Mouse (Mus musculus) hindbrain, embryonic 11.5 days (tissue): Measurements from ENCODE around the gene Rreb1. TPM values are rescaled to one million over a fixed set of nuclear protein-coding genes. Genes with fewer than 3 reads are reported as not detected.

Source experiments
- ATAC-seq: fragments of 200-750 bp; cut with Nextera tagmentation; 2 replicates; pipeline ENCODE4 v1.8.0; 2017; ENCODE audit warnings: mild to moderate bottlenecking, moderate TSS enrichment, moderate library complexity; ENCODE audit not compliant: low FRiP score
- DNase-seq: peaks from one replicate; pipeline ENCODE4 v3.0.0-alpha.2; 2015; ENCODE audit warnings: low spot score
- H3K27ac ChIP-seq: fragments of 300-500 bp; sonication (generic); 2 replicates; pipeline ENCODE4 v1.5.1; 2014; ENCODE audit warnings: mild to moderate bottlenecking, low read depth, low read length
- H3K27me3 ChIP-seq: fragments of 300-500 bp; sonication (generic); 2 replicates; pipeline ENCODE4 v1.6.1; 2014; ENCODE audit warnings: mild to moderate bottlenecking, low read length, moderate library complexity, mixed read lengths; ENCODE audit not compliant: control insufficient read depth, insufficient read depth
- H3K36me3 ChIP-seq: fragments of 300-500 bp; sonication (generic); 2 replicates; pipeline ENCODE4 v1.6.1; 2014; ENCODE audit warnings: mild to moderate bottlenecking, low read length, moderate library complexity, mixed read lengths; ENCODE audit not compliant: control insufficient read depth, insufficient read depth
- H3K4me1 ChIP-seq: fragments of 300-500 bp; sonication (generic); replicated peaks from 2 replicates; pipeline ENCODE4 v1.6.1; 2014; ENCODE audit warnings: low read length, mixed read lengths; ENCODE audit not compliant: control insufficient read depth, insufficient read depth
- H3K4me2 ChIP-seq: fragments of 300-500 bp; sonication (generic); replicated peaks from 2 replicates; pipeline ENCODE4 v1.6.1; 2014; ENCODE audit warnings: mild to moderate bottlenecking, low read depth, low read length
- H3K4me3 ChIP-seq: fragments of 300-500 bp; sonication (generic); 2 replicates; pipeline ENCODE4 v1.5.1; 2014; ENCODE audit warnings: low read depth, low read length
- H3K9ac ChIP-seq: fragments of 300-500 bp; sonication (generic); 2 replicates; pipeline ENCODE4 v1.6.1; 2014; ENCODE audit warnings: low read depth, low read length
- H3K9me3 ChIP-seq: fragments of 300-500 bp; sonication (generic); 2 replicates; pipeline ENCODE4 v1.6.1; 2016; ENCODE audit warnings: low read length; ENCODE audit not compliant: control insufficient read depth
- WGBS: fragments of 180-500 bp; shearing (Covaris S2); extraction: QIAGEN DNeasy Blood & Tissue Kit; methylation state at CpG from one replicate; pipeline ENCODE4 v1.1.7; 2014; 5-methylcytosine and 5-hydroxymethylcytosine counted together
- polyA plus RNA-seq: library from polyadenylated mRNA; unstranded; fragments of >200 nt; fragmentation: Nextera tagmentation; extraction: Ambion mirVana; gene quantifications from 2 replicates; pipeline ENCODE4 v1.2.1, GENCODE M21; 2014

The Rreb1 gene
- polyA plus RNA-seq, 1 experiment from 2014 or later, result 7.0 TPM

DNA sequence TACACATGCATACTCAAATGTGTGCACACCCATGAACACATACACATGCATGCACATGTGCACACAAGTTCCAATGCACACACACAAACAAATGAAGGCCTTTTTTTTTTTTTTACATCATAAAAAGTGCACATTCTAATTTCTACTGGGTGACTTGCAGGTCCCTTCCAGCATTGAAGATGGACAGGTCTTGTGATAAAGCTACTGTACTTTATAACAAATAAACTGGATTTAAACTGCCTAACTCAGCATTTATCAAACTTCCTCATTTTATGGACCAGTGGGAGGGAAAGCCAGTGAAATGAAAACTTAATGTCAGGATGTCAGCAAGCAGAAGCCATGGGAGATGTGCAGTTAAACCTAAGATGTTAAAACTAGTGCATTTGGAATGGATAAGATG, 1.5 kb upstream of the Rreb1 start:
- peaks cover 22% of the 10 kb centered on the region for H3K27me3 ChIP-seq
- no peak overlapping the region for H3K4me2 ChIP-seq
- H3K4me1 ChIP-seq, result peaks cover 5% of the 10 kb centered on the region; the same call in 1 of the 2 replicates
- DNase-seq, result no peak
- no peak overlapping the region for H3K9ac ChIP-seq
- no peak overlapping the region for H3K27ac ChIP-seq
- no peak for ATAC-seq
- H3K36me3 ChIP-seq, result no peaks in the 10 kb centered on the region
- no peak overlapping the region for H3K4me3 ChIP-seq
- H3K9me3 ChIP-seq, result no peaks in the 10 kb centered on the region

- WGBS, result 17% methylated on average over 25 of the region's 25 CpGs
- Histone ChIP-seq H3K4me2 (peak overlapping the region; percentile 100), H3K36me3 (no peaks in the 10 kb centered on the region), H3K4me3 (peak overlapping the region; percentile 54), H3K9ac (0 out of 2 replicates have a peak overlapping the region, but pooled peaks have one; percentile 56), H3K9me3 (no peaks in the 10 kb centered on the region), H3K4me1 (peaks cover 5% of the 10 kb centered on the region; the same call in 1 of the 2 replicates), H3K27ac (no peak overlapping the region), H3K27me3 (peaks cover 22% of the 10 kb centered on the region)
- DNase-seq (peak; percentile 25), ATAC-seq (peak; percentile 40)
These were observed 651 bp upstream of the Rreb1 start for GRCm38 (mm10) chr13:37777351-37778146.

- Histone ChIP-seq H3K27me3 (peaks cover 22% of the 10 kb centered on the region), H3K4me3 (peak overlapping the region; percentile 54), H3K9me3 (no peaks in the 10 kb centered on the region), H3K4me2 (peak overlapping the region; percentile 100), H3K9ac (peak overlapping the region; percentile 56), H3K4me1 (peaks cover 5% of the 10 kb centered on the region; the same call in 1 of the 2 replicates), H3K36me3 (no peaks in the 10 kb centered on the region), H3K27ac (no peak overlapping the region)
- under 1% methylated on average over 32 of the region's 33 CpGs for WGBS
- DNase-seq, result peak; percentile 51
- ATAC-seq, result peak; percentile 79
These were observed 513 bp downstream of the Rreb1 start for GRCm38 (mm10) chr13:37778594-37779231.

GRCm38 (mm10) chr13:37779251-37779667, 1.1 kb downstream of the Rreb1 start:
- H3K36me3 ChIP-seq, result no peaks in the 10 kb centered on the region
- H3K9me3 ChIP-seq, result no peaks in the 10 kb centered on the region
- no peak overlapping the region; the same call in 1 of the 2 replicates for H3K9ac ChIP-seq
- ATAC-seq (0 out of 2 replicates have a peak, but pooled peaks have one; percentile 7), DNase-seq (no peak)
- H3K4me3 ChIP-seq, result peak overlapping the region; percentile 54
- peak overlapping the region; percentile 100 for H3K4me2 ChIP-seq
- no peak overlapping the region for H3K27ac ChIP-seq
- WGBS, result under 1% methylated on average over 9 of the region's 9 CpGs
- H3K27me3 ChIP-seq, result peaks cover 22% of the 10 kb centered on the region
- peaks cover 5% of the 10 kb centered on the region; the same call in 1 of the 2 replicates for H3K4me1 ChIP-seq

DNA sequence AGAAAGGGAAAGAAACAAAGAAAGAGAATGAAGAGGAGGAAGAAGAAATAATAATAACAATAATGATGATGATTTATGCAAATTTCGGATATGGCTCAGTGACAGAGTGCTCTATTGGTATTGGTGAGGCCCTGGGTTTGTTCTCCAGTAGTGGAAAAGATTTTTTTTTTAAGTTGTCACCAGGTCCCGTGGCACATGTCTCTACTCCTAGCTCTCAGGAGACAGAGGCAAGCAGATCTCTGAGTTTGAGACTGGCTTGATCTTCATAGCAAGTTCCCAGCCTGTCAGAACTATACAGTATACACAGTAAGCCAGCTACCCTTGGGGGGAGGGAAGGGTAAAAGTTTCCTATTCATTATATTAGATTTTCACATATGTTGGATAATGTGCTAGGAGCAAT, 3.4 kb downstream of the Rreb1 start:
- ATAC-seq (no peak), DNase-seq (no peak)
- H3K27me3 ChIP-seq, result peaks cover 22% of the 10 kb centered on the region
- H3K9ac ChIP-seq, result no peak overlapping the region
- peaks cover 5% of the 10 kb centered on the region; the same call in 1 of the 2 replicates for H3K4me1 ChIP-seq
- no peaks in the 10 kb centered on the region for H3K36me3 ChIP-seq
- WGBS, result 69% methylated on average over 2 of the region's 2 CpGs
- H3K4me2 ChIP-seq, result no peak overlapping the region
- no peaks in the 10 kb centered on the region for H3K9me3 ChIP-seq
- no peak overlapping the region for H3K27ac ChIP-seq
- H3K4me3 ChIP-seq, result no peak overlapping the region

DNA sequence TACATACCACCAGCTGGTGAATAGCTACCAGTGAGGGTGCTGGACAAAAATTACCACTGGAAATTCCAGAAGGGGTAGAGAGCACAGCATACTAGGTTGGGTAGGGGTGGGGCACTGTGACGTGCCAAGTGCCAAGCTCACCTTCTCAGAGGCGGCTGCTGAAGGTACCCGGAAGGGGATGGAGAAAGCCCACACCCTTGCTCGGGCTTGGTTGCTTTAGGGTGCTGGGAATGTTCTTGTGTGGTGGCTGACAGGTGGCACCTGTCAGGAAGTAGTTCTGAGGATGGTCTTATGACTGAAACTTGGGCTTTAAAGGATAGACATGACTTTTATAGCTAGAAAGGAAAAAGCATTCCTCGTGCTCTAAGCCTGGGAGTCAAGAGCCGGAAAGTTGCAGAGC, 3.9 kb downstream of the Rreb1 start:
- H3K27ac ChIP-seq, result no peak overlapping the region
- peaks cover 5% of the 10 kb centered on the region; the same call in 1 of the 2 replicates for H3K4me1 ChIP-seq
- DNase-seq (no peak), ATAC-seq (no peak)
- H3K4me3 ChIP-seq, result no peak overlapping the region
- no peaks in the 10 kb centered on the region for H3K9me3 ChIP-seq
- WGBS, result 87% methylated on average over 6 of the region's 6 CpGs
- H3K4me2 ChIP-seq, result no peak overlapping the region
- H3K36me3 ChIP-seq, result no peaks in the 10 kb centered on the region
- peaks cover 21% of the 10 kb centered on the region for H3K27me3 ChIP-seq
- no peak overlapping the region for H3K9ac ChIP-seq

GRCm38 (mm10) chr13:37783676-37784075, 5.5 kb downstream of the Rreb1 start:
- Histone ChIP-seq H3K27me3 (peaks cover 9% of the 10 kb centered on the region), H3K4me2 (no peak overlapping the region)

GRCm38 (mm10) chr13:37784226-37784625, 6.0 kb downstream of the Rreb1 start:
- H3K4me1 ChIP-seq, result no peaks in the 10 kb centered on the region
- H3K36me3 ChIP-seq, result no peaks in the 10 kb centered on the region
- DNase-seq (no peak), ATAC-seq (no peak)
- WGBS, result 89% methylated on average over 7 of the region's 7 CpGs
- H3K27me3 ChIP-seq, result 0 out of 2 replicates have a peak, but pooled peaks cover 4% of the 10 kb centered on the region
- no peak overlapping the region for H3K9ac ChIP-seq
- no peak overlapping the region for H3K27ac ChIP-seq
- no peak overlapping the region for H3K4me3 ChIP-seq
- H3K9me3 ChIP-seq, result no peaks in the 10 kb centered on the region
- no peak overlapping the region for H3K4me2 ChIP-seq

More at GRCm38 (mm10) chr13:37783676-37784075, 5.5 kb downstream of the Rreb1 start:
- H3K4me1 ChIP-seq, result peaks cover 2% of the 10 kb centered on the region; the same call in 1 of the 2 replicates
- no peaks in the 10 kb centered on the region for H3K9me3 ChIP-seq
- no peak for ATAC-seq
- no peak for DNase-seq
- H3K27ac ChIP-seq, result no peak overlapping the region
- H3K9ac ChIP-seq, result no peak overlapping the region
- H3K36me3 ChIP-seq, result no peaks in the 10 kb centered on the region
- no peak overlapping the region for H3K4me3 ChIP-seq
- WGBS, result 90% methylated on average over 6 of the region's 6 CpGs
